Mouse (Mus musculus) hindbrain, embryonic 13.5 days (tissue): Measurements from ENCODE around the gene Ckm. TPM values are rescaled to one million over a fixed set of nuclear protein-coding genes. Genes with fewer than 3 reads are reported as not detected.

ENCODE experiments used
- ATAC-seq: fragments of 200-750 bp; cut with Nextera tagmentation; 2 replicates; pipeline ENCODE4 v1.8.0; 2017; ENCODE audit warnings: moderate TSS enrichment; ENCODE audit not compliant: low FRiP score
- H3K27ac ChIP-seq: fragments of 300-500 bp; sonication (generic); 2 replicates; pipeline ENCODE4 v1.5.1; 2015; ENCODE audit warnings: inconsistent platforms, mild to moderate bottlenecking, moderate library complexity
- H3K27me3 ChIP-seq: fragments of 300-500 bp; sonication (generic); 2 replicates; pipeline ENCODE4 v1.6.1; 2015; ENCODE audit warnings: mild to moderate bottlenecking, inconsistent platforms
- H3K36me3 ChIP-seq: fragments of 300-500 bp; sonication (generic); 2 replicates; pipeline ENCODE4 v1.6.1; 2015; ENCODE audit warnings: mild to moderate bottlenecking, inconsistent platforms
- H3K4me1 ChIP-seq: fragments of 300-500 bp; sonication (generic); replicated peaks from 2 replicates; pipeline ENCODE4 v1.6.1; 2015; ENCODE audit warnings: inconsistent platforms
- H3K4me2 ChIP-seq: fragments of 300-500 bp; sonication (generic); 2 replicates; pipeline ENCODE4 v1.6.1; 2015; ENCODE audit warnings: inconsistent platforms, mild to moderate bottlenecking, moderate library complexity
- H3K4me3 ChIP-seq: fragments of 300-500 bp; sonication (generic); 2 replicates; pipeline ENCODE4 v1.5.1; 2015; ENCODE audit warnings: mild to moderate bottlenecking, inconsistent platforms
- H3K9ac ChIP-seq: fragments of 300-500 bp; sonication (generic); 2 replicates; pipeline ENCODE4 v1.6.1; 2015; ENCODE audit warnings: mild to moderate bottlenecking, inconsistent platforms
- H3K9me3 ChIP-seq: fragments of 300-500 bp; sonication (generic); 2 replicates; pipeline ENCODE4 v1.6.1; 2016; ENCODE audit warnings: inconsistent platforms
- WGBS: fragments of 180-500 bp; shearing (Covaris S2); methylation state at CpG from one replicate; pipeline ENCODE4 v1.1.7; 2015; 5-methylcytosine and 5-hydroxymethylcytosine counted together
- polyA plus RNA-seq: library from polyadenylated mRNA; unstranded; fragments of >200 nt; fragmentation: Nextera tagmentation; extraction: Ambion mirVana; gene quantifications from 2 replicates; pipeline ENCODE4 v1.2.1, GENCODE M21; 2015

Gene Ckm
- 0.81 and 0.87 TPM in 2 replicates for polyA plus RNA-seq

GRCm38 (mm10) chr7:19404476-19404875 lies at the start of gene Ckm:
Ckm (plus strand) TSS chr7:19404776.
- Histone ChIP-seq H3K9ac (peak within 1 kb of the TSS; percentile 72), H3K9me3 (peaks cover 5% of the 10 kb centered on the region; the same call in 1 of the 2 replicates), H3K4me2 (peak within 1 kb of the TSS; percentile 92), H3K27ac (no peak within 1 kb of the TSS), H3K4me3 (peak within 1 kb of the TSS; percentile 52), H3K4me1 (peaks cover 16% of the 10 kb centered on the region), H3K27me3 (peaks cover 79% of the 10 kb centered on the region), H3K36me3 (no peaks in the 10 kb centered on the region)
- ATAC-seq, result no peak
- 55% methylated on average over 7 of the region's 7 CpGs for WGBS

- H3K27ac ChIP-seq, result no peak overlapping the region
- no peaks in the 10 kb centered on the region for H3K27me3 ChIP-seq
- 0 out of 2 replicates have a peak overlapping the region, but pooled peaks have one; percentile 35 for H3K9ac ChIP-seq
- WGBS, result 96% methylated on average over 5 of the region's 5 CpGs
- peaks cover 16% of the 10 kb centered on the region for H3K4me1 ChIP-seq
- no peak for ATAC-seq
- no peak overlapping the region for H3K4me3 ChIP-seq
- no peak overlapping the region for H3K4me2 ChIP-seq
- H3K36me3 ChIP-seq, result peaks cover 69% of the 10 kb centered on the region
- H3K9me3 ChIP-seq, result no peaks in the 10 kb centered on the region
Measured at GRCm38 (mm10) chr7:19354991-19355390, 49.6 kb upstream of the Ckm start.

GRCm38 (mm10) chr7:19356311-19356710 lies 48.3 kb upstream of the Ckm start:
- no peak overlapping the region for H3K27ac ChIP-seq
- no peak overlapping the region for H3K4me2 ChIP-seq
- H3K4me1 ChIP-seq, result peaks cover 26% of the 10 kb centered on the region
- H3K4me3 ChIP-seq, result no peak overlapping the region
- no peaks in the 10 kb centered on the region for H3K9me3 ChIP-seq
- H3K27me3 ChIP-seq, result no peaks in the 10 kb centered on the region
- H3K9ac ChIP-seq, result no peak overlapping the region
- H3K36me3 ChIP-seq, result peaks cover 59% of the 10 kb centered on the region
- 66% methylated on average over 10 of the region's 10 CpGs for WGBS
- ATAC-seq, result no peak

GRCm38 (mm10) chr7:19357381-19358375 lies 46.9 kb upstream of the Ckm start:
- Histone ChIP-seq H3K36me3 (peaks cover 45% of the 10 kb centered on the region), H3K9ac (peak overlapping the region; percentile 77), H3K9me3 (no peaks in the 10 kb centered on the region), H3K27ac (no peak overlapping the region), H3K27me3 (peaks cover 13% of the 10 kb centered on the region), H3K4me2 (peak overlapping the region; percentile 97), H3K4me1 (peaks cover 39% of the 10 kb centered on the region), H3K4me3 (peak overlapping the region; percentile 56; the same call in 1 of the 2 replicates)
- WGBS, result 91% methylated on average over 25 of the region's 25 CpGs
- no peak for ATAC-seq

- peak overlapping the region; percentile 56 for H3K4me3 ChIP-seq
- peaks cover 36% of the 10 kb centered on the region for H3K36me3 ChIP-seq
- H3K4me1 ChIP-seq, result peaks cover 40% of the 10 kb centered on the region
- H3K27ac ChIP-seq, result no peak overlapping the region
- 22% methylated on average over 13 of the region's 13 CpGs for WGBS
- peak overlapping the region; percentile 97 for H3K4me2 ChIP-seq
- peak overlapping the region; percentile 77 for H3K9ac ChIP-seq
- no peaks in the 10 kb centered on the region for H3K9me3 ChIP-seq
- ATAC-seq, result no peak
- peaks cover 20% of the 10 kb centered on the region for H3K27me3 ChIP-seq
Measured at GRCm38 (mm10) chr7:19358634-19359033, 45.9 kb upstream of the Ckm start.

GRCm38 (mm10) chr7:19359299-19359891 lies 45.2 kb upstream of the Ckm start, which contains the start of the genes Cd3eap and Ppp1r13l:
Cd3eap (minus strand) TSS chr7:19359483.
Ppp1r13l (plus strand) TSS chr7:19359749.
- peak; percentile 83 for ATAC-seq
- peak within 1 kb of the TSS; percentile 97 for H3K4me2 ChIP-seq
- peaks cover 42% of the 10 kb centered on the region for H3K4me1 ChIP-seq
- H3K4me3 ChIP-seq, result peak within 1 kb of the TSS; percentile 56
- WGBS, result 0% methylated on average over 29 of the region's 31 CpGs
- peak within 1 kb of the TSS; percentile 44 for H3K27ac ChIP-seq
- peaks cover 30% of the 10 kb centered on the region for H3K36me3 ChIP-seq
- no peaks in the 10 kb centered on the region for H3K9me3 ChIP-seq
- peak within 1 kb of the TSS; percentile 77 for H3K9ac ChIP-seq
- H3K27me3 ChIP-seq, result peaks cover 20% of the 10 kb centered on the region

GRCm38 (mm10) chr7:19359892-19360641 lies 44.5 kb upstream of the Ckm start:
- under 1% methylated on average over 40 of the region's 45 CpGs for WGBS
- H3K27me3 ChIP-seq, result peaks cover 20% of the 10 kb centered on the region
- H3K4me2 ChIP-seq, result peak overlapping the region; percentile 97

GRCm38 (mm10) chr7:19360944-19361343 lies 43.6 kb upstream of the Ckm start:
- Histone ChIP-seq H3K9me3 (no peaks in the 10 kb centered on the region), H3K36me3 (peaks cover 19% of the 10 kb centered on the region), H3K9ac (peak overlapping the region; percentile 60), H3K4me3 (peak overlapping the region; percentile 56), H3K4me2 (peak overlapping the region; percentile 97), H3K27me3 (peaks cover 20% of the 10 kb centered on the region), H3K27ac (0 out of 2 replicates have a peak overlapping the region, but pooled peaks have one; percentile 36), H3K4me1 (peaks cover 42% of the 10 kb centered on the region)
- 0% methylated on average over 27 of the region's 27 CpGs for WGBS
- ATAC-seq, result peak; percentile 54

More at GRCm38 (mm10) chr7:19359892-19360641, 44.5 kb upstream of the Ckm start:
- Histone ChIP-seq H3K27ac (peak overlapping the region; percentile 44), H3K4me3 (peak overlapping the region; percentile 56), H3K4me1 (peaks cover 42% of the 10 kb centered on the region), H3K36me3 (peaks cover 24% of the 10 kb centered on the region), H3K9me3 (no peaks in the 10 kb centered on the region), H3K9ac (peak overlapping the region; percentile 77)
- ATAC-seq, result peak; percentile 67

GRCm38 (mm10) chr7:19361720-19362119 lies 42.9 kb upstream of the Ckm start:
- Histone ChIP-seq H3K4me3 (peak overlapping the region; percentile 56), H3K27me3 (peaks cover 20% of the 10 kb centered on the region), H3K9me3 (no peaks in the 10 kb centered on the region), H3K4me1 (peaks cover 42% of the 10 kb centered on the region), H3K9ac (peak overlapping the region; percentile 60; the same call in 1 of the 2 replicates), H3K4me2 (peak overlapping the region; percentile 97), H3K36me3 (peaks cover 11% of the 10 kb centered on the region), H3K27ac (no peak overlapping the region)
- no peak for ATAC-seq
- 11% methylated on average over 16 of the region's 16 CpGs for WGBS

- peak overlapping the region; percentile 29; the same call in 1 of the 2 replicates for H3K9ac ChIP-seq
- no peak for ATAC-seq
- H3K9me3 ChIP-seq, result no peaks in the 10 kb centered on the region
- H3K27me3 ChIP-seq, result peaks cover 20% of the 10 kb centered on the region
- no peak overlapping the region for H3K4me2 ChIP-seq
- 0 out of 2 replicates have a peak overlapping the region, but pooled peaks have one; percentile 56 for H3K4me3 ChIP-seq
- H3K27ac ChIP-seq, result no peak overlapping the region
- H3K36me3 ChIP-seq, result peaks cover 5% of the 10 kb centered on the region
- 42% methylated on average over 4 of the region's 4 CpGs for WGBS
- H3K4me1 ChIP-seq, result peaks cover 42% of the 10 kb centered on the region
Measured at GRCm38 (mm10) chr7:19362276-19362675, 42.3 kb upstream of the Ckm start.

GRCm38 (mm10) chr7:19363881-19364280 lies 40.7 kb upstream of the Ckm start:
- peaks cover 26% of the 10 kb centered on the region for H3K27me3 ChIP-seq
- H3K27ac ChIP-seq, result no peak overlapping the region
- no peak overlapping the region for H3K4me2 ChIP-seq
- no peak for ATAC-seq
- WGBS, result 3% methylated on average over 18 of the region's 18 CpGs
- peaks cover 29% of the 10 kb centered on the region for H3K4me1 ChIP-seq
- no peaks in the 10 kb centered on the region for H3K36me3 ChIP-seq
- peak overlapping the region; percentile 24; the same call in 1 of the 2 replicates for H3K9ac ChIP-seq
- no peak overlapping the region for H3K4me3 ChIP-seq
- no peaks in the 10 kb centered on the region for H3K9me3 ChIP-seq
